Mouse (Mus musculus): ENCODE measurements around the gene Schip1. TPM values are rescaled to one million over a fixed set of nuclear protein-coding genes. Genes with fewer than 3 reads are reported as not detected.

Schip1 gene
- polyA plus RNA-seq, 1 experiment from 2014 or later: 181 TPM

GRCm38 (mm10) chr3:68544811-68545210, 480.2 kb downstream of the Schip1 start:
- H3K9ac ChIP-seq (replicated peaks): no peak overlapping the region
- H3K36me3 ChIP-seq: no peaks in the 10 kb centered on the region
- no peak overlapping the region for H3K27ac ChIP-seq (replicated peaks)
- peaks cover 30% of the 10 kb centered on the region for H3K4me1 ChIP-seq
- WGBS: 70% methylated on average over 7 of the region's 7 CpGs
- H3K27me3 ChIP-seq: no peaks in the 10 kb centered on the region
- no peaks in the 10 kb centered on the region for H3K9me3 ChIP-seq
- H3K4me3 ChIP-seq: no peak overlapping the region
- no peak overlapping the region for H3K4me2 ChIP-seq (replicated peaks)
- 0 out of 2 replicates have a peak, but pooled peaks have one; percentile 12 for ATAC-seq (replicated peaks)

DNA sequence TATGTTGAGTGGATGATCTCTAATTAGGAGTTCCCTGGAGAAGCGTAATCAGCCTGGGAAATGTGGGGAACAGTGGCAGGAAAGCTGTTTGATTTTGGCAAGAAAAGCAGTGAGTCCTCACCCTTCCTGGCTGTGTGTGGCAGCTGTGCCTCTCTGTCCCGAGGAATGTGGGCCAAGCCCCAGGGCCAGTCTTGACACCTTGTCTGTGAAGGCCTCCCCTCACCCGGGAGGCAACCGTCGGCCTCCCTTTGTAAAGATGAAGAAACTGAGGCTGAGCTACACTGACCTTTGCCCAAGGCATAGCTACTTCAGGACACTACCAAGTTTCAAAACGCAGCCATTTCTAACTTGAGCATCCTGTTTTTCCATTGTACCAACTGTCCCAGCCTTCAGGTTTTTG, 481.3 kb downstream of the Schip1 start:
- Histone ChIP-seq H3K27me3 (no peaks in the 10 kb centered on the region), H3K27ac (replicated peaks) (peak overlapping the region; percentile 2; the same call in 1 of the 2 replicates), H3K36me3 (no peaks in the 10 kb centered on the region), H3K4me2 (replicated peaks) (no peak overlapping the region), H3K9me3 (no peaks in the 10 kb centered on the region), H3K4me3 (no peak overlapping the region), H3K4me1 (peaks cover 30% of the 10 kb centered on the region), H3K9ac (replicated peaks) (no peak overlapping the region)
- peak; percentile 54 for ATAC-seq (replicated peaks)
- WGBS: 31% methylated on average over 6 of the region's 6 CpGs

DNA sequence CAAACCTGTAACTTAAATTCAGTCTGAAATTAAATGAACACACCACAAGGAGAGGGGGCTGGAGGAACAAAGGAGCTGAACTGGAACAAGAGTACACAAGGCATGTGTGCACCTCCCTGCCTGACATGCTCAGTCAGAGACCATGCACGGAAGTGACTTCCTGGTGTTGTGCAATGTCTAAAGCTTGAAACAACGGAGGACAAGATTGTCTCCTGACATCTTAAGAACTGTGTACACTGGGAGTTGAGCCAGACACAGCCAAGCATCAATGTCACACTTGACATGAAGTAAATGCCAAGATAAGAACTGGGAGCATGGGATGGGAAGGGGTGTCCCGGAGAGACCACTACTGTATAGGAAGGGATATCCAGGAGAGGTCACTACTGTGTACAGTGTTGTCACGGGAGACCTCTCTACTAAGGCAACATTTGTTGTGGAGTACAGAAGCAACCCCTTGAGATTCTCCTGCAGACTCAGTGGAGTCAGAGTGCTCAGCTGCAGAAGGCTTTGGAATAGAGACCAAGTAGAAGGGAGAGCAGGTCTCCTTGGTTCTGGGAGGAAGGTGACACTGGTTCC, 490.6 kb downstream of the Schip1 start:
- no peak overlapping the region for H3K9ac ChIP-seq (replicated peaks)
- no peaks in the 10 kb centered on the region for H3K4me1 ChIP-seq
- H3K9me3 ChIP-seq: no peaks in the 10 kb centered on the region
- ATAC-seq (replicated peaks): no peak
- H3K4me2 ChIP-seq (replicated peaks): no peak overlapping the region
- H3K27ac ChIP-seq (replicated peaks): no peak overlapping the region
- H3K36me3 ChIP-seq: no peaks in the 10 kb centered on the region
- H3K4me3 ChIP-seq: no peak overlapping the region
- 84% methylated on average over 4 of the region's 4 CpGs for WGBS
- H3K27me3 ChIP-seq: no peaks in the 10 kb centered on the region

DNA sequence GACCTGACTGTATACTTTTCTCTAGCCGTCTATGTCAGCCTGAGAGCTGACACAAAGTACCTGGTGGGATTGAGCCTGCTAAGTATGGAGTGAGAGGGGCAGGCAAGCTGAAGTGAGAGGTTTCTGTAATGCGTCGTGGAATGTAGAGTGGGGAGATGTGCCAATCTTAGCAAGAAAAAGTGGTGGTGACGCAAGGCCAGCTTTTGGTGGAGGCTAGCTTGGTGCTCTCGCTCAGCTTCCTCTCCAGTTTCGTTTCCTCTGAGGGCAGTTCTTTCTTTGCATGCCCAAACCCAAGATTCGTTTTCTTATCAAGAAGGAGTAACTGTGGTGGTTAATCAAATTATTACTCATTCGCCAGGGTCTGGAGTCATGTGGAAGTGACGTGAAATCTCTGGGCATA, 492.3 kb downstream of the Schip1 start:
- H3K9me3 ChIP-seq: no peaks in the 10 kb centered on the region
- ATAC-seq (replicated peaks): no peak
- 93% methylated on average over 9 of the region's 9 CpGs for WGBS

DNA sequence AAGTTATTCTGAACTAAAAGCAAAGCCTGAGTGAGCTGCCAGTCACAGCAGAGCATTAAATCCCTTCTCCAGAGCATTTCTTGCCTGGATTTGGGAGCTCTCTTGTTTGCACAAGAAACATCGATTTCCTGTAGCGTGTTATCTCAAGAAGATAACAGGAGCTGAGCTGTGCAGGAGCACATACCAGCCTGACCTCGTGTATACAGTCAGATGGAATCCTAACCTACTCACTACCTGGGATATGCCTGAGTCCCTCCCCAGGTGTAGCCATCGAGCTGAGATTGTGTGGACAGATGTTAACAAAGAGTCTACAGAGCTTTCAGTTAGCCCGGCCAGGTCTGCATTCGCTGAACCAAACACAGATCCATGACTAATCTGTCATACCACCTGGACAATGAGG, 494.1 kb downstream of the Schip1 start:
- Histone ChIP-seq H3K27me3 (no peaks in the 10 kb centered on the region), H3K9me3 (no peaks in the 10 kb centered on the region), H3K4me3 (no peak overlapping the region), H3K4me2 (replicated peaks) (no peak overlapping the region), H3K9ac (replicated peaks) (no peak overlapping the region), H3K4me1 (peaks cover 6% of the 10 kb centered on the region), H3K36me3 (no peaks in the 10 kb centered on the region), H3K27ac (replicated peaks) (no peak overlapping the region)
- WGBS: 90% methylated on average over 6 of the region's 6 CpGs
- ATAC-seq (replicated peaks): no peak

More for the DNA sequence above, 492.3 kb downstream of the Schip1 start:
- Histone ChIP-seq H3K27me3 (no peaks in the 10 kb centered on the region), H3K4me2 (replicated peaks) (no peak overlapping the region), H3K36me3 (no peaks in the 10 kb centered on the region), H3K4me1 (no peaks in the 10 kb centered on the region), H3K9ac (replicated peaks) (no peak overlapping the region), H3K4me3 (no peak overlapping the region), H3K27ac (replicated peaks) (no peak overlapping the region)

- no peak overlapping the region for H3K4me2 ChIP-seq (replicated peaks)
- no peak overlapping the region for H3K9ac ChIP-seq (replicated peaks)
- peaks cover 16% of the 10 kb centered on the region for H3K4me1 ChIP-seq
- no peaks in the 10 kb centered on the region for H3K36me3 ChIP-seq
- no peak overlapping the region for H3K4me3 ChIP-seq
- no peak for ATAC-seq (replicated peaks)
- WGBS: 61% methylated on average over 5 of the region's 5 CpGs
- H3K27me3 ChIP-seq: no peaks in the 10 kb centered on the region
- H3K27ac ChIP-seq (replicated peaks): no peak overlapping the region
- H3K9me3 ChIP-seq: no peaks in the 10 kb centered on the region
Observed at GRCm38 (mm10) chr3:68560057-68560456, 495.5 kb downstream of the Schip1 start.

- Histone ChIP-seq H3K9ac (replicated peaks) (no peak overlapping the region), H3K4me3 (no peak overlapping the region), H3K27ac (replicated peaks) (no peak overlapping the region), H3K9me3 (no peaks in the 10 kb centered on the region), H3K27me3 (no peaks in the 10 kb centered on the region), H3K36me3 (no peaks in the 10 kb centered on the region), H3K4me1 (peaks cover 25% of the 10 kb centered on the region), H3K4me2 (replicated peaks) (no peak overlapping the region)
- WGBS: 75% methylated on average over 2 of the region's 2 CpGs
- ATAC-seq (replicated peaks): no peak
Observed at GRCm38 (mm10) chr3:68562838-68563237, 498.2 kb downstream of the Schip1 start.

- H3K9ac ChIP-seq (replicated peaks): no peak overlapping the region
- H3K4me1 ChIP-seq: peaks cover 25% of the 10 kb centered on the region
- H3K4me2 ChIP-seq (replicated peaks): 0 out of 2 replicates have a peak overlapping the region, but pooled peaks have one; percentile 0
- no peaks in the 10 kb centered on the region for H3K9me3 ChIP-seq
- ATAC-seq (replicated peaks): peak; percentile 33; the same call in 1 of the 2 replicates
- H3K36me3 ChIP-seq: no peaks in the 10 kb centered on the region
- H3K4me3 ChIP-seq: no peak overlapping the region
- 21% methylated on average over 8 of the region's 8 CpGs for WGBS
- no peaks in the 10 kb centered on the region for H3K27me3 ChIP-seq
- H3K27ac ChIP-seq (replicated peaks): peak overlapping the region; percentile 45; the same call in 1 of the 2 replicates
Observed at GRCm38 (mm10) chr3:68563922-68564321, 499.3 kb downstream of the Schip1 start.

DNA sequence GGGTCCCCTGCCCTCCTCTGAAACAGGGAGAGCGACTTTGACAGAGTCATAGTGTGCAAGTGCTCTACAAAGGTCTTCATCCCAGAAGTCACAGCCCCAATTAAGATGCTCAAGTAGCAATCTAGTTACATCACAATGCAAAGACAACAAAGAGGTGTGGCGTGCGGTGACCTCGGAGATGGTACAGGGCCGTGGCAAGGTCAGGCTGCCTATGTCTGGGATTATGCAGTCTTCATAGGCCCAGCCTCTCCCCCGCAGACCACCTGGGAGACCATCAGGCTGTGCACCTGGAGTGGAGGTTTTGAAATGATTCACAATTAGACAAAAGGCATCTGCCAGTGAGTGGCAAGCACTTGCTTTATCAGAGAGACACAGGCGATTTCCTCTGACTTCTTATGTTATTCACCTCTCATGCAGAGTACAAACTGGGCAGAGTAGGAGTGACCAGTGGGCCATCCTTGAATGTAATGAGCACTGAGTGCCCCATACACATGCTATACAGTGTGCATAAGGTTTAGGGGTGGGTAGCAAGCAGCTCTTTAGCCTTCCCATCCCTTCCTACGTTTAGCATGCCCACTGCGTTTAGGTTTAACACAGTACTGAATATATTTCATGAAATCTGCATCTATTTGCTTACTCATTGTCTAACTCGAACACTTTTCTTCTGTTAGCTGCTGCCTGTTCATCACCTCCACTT, 500.5 kb downstream of the Schip1 start:
- peak; percentile 60 for ATAC-seq (replicated peaks)
- WGBS: 55% methylated on average over 10 of the region's 10 CpGs

DNA sequence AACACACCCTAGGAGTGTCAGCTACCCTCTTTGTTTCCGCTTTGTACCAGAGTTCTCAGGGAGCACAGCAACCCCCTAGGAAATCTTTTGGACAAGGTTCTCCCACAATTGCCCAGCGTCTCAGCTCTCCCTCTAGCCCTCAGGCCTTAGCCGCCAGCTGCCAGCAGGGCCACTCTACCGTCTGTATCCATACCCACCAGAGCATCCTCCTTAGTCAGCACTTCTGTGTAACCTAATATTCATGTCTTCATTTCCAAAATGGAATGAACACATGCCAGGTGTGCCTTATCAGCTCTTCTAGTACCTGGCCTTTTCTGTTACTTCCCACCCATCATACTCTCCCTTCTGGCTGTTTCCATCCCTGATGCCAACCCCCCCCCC, 501.1 kb downstream of the Schip1 start:
- Histone ChIP-seq H3K4me1 (peaks cover 25% of the 10 kb centered on the region), H3K36me3 (no peaks in the 10 kb centered on the region), H3K4me3 (no peak overlapping the region), H3K9me3 (no peaks in the 10 kb centered on the region), H3K27ac (replicated peaks) (no peak overlapping the region), H3K27me3 (no peaks in the 10 kb centered on the region), H3K4me2 (replicated peaks) (no peak overlapping the region), H3K9ac (replicated peaks) (no peak overlapping the region)
- WGBS: 41% methylated on average over 4 of the region's 4 CpGs
- peak; percentile 5; the same call in 1 of the 2 replicates for ATAC-seq (replicated peaks)

More for the DNA sequence above, 500.5 kb downstream of the Schip1 start:
- H3K9ac ChIP-seq (replicated peaks): no peak overlapping the region
- H3K4me1 ChIP-seq: peaks cover 25% of the 10 kb centered on the region
- no peak overlapping the region for H3K4me2 ChIP-seq (replicated peaks)
- no peaks in the 10 kb centered on the region for H3K36me3 ChIP-seq
- no peak overlapping the region for H3K4me3 ChIP-seq
- H3K9me3 ChIP-seq: no peaks in the 10 kb centered on the region
- H3K27me3 ChIP-seq: no peaks in the 10 kb centered on the region
- H3K27ac ChIP-seq (replicated peaks): no peak overlapping the region

GRCm38 (mm10) chr3:68567581-68567980, 503.0 kb downstream of the Schip1 start:
- no peaks in the 10 kb centered on the region for H3K27me3 ChIP-seq
- no peak overlapping the region for H3K9ac ChIP-seq (replicated peaks)
- peaks cover 33% of the 10 kb centered on the region for H3K4me1 ChIP-seq
- WGBS: 82% methylated on average over 7 of the region's 7 CpGs
- no peak overlapping the region for H3K4me2 ChIP-seq (replicated peaks)
- H3K9me3 ChIP-seq: no peaks in the 10 kb centered on the region
- no peak overlapping the region for H3K4me3 ChIP-seq
- no peak overlapping the region for H3K27ac ChIP-seq (replicated peaks)
- H3K36me3 ChIP-seq: no peaks in the 10 kb centered on the region
- no peak for ATAC-seq (replicated peaks)

- no peak overlapping the region for H3K4me3 ChIP-seq
- WGBS: 85% methylated on average over 3 of the region's 3 CpGs
- no peaks in the 10 kb centered on the region for H3K9me3 ChIP-seq
- H3K9ac ChIP-seq (replicated peaks): no peak overlapping the region
- peaks cover 37% of the 10 kb centered on the region for H3K4me1 ChIP-seq
- no peak overlapping the region for H3K4me2 ChIP-seq (replicated peaks)
- ATAC-seq (replicated peaks): no peak
- no peaks in the 10 kb centered on the region for H3K27me3 ChIP-seq
- H3K27ac ChIP-seq (replicated peaks): no peak overlapping the region
- no peaks in the 10 kb centered on the region for H3K36me3 ChIP-seq
Observed at GRCm38 (mm10) chr3:68568149-68568548, 503.5 kb downstream of the Schip1 start.

Data from forebrain, embryonic 15.5 days (tissue).